Mouse (Mus musculus) lung, adult 2 months (tissue): ENCODE data around the gene Dapk3. TPM values are rescaled to one million over a fixed set of nuclear protein-coding genes. Genes with fewer than 3 reads are reported as not detected.

Experiments
- DNase-seq: peaks from one replicate; pipeline ENCODE4 v3.0.0; 2022
- H3K4me1 ChIP-seq: fragments of 200-500 bp; 2 replicates; pipeline ENCODE4 v1.6.1; 2011; ENCODE audit warnings: low read length; ENCODE audit not compliant: control insufficient read depth, insufficient read depth
- H3K4me3 ChIP-seq: fragments of 200-500 bp; replicated peaks from 2 replicates; pipeline ENCODE3; 2011; ENCODE audit warnings: low read depth, mild to moderate bottlenecking, control low read depth, low read length; ENCODE audit errors: extremely low read depth
- CTCF ChIP-seq: fragments of 200-500 bp; IDR thresholded peaks from 2 replicates; pipeline ENCODE4 v1.5.1; 2011; ENCODE audit warnings: mild to moderate bottlenecking, low read length, control low read depth; ENCODE audit not compliant: insufficient read depth
- POLR2A ChIP-seq: fragments of 200-500 bp; IDR thresholded peaks from 2 replicates; pipeline ENCODE4 v1.6.1; 2011; ENCODE audit warnings: low read depth, mild to moderate bottlenecking, control low read depth, low read length, borderline replicate concordance; ENCODE audit errors: extremely low read depth
- WGBS: fragments of 180-500 bp; shearing (Covaris S2); methylation state at CpG from one replicate; pipeline ENCODE4 v1.1.7; 2018; 5-methylcytosine and 5-hydroxymethylcytosine counted together
- polyA plus RNA-seq: library from polyadenylated mRNA; depleted of rRNA; stranded (reverse); fragments of >200 nt; gene quantifications from 2 replicates; pipeline ENCODE4 v1.2.3, GENCODE M21; 2012; rRNA removed

Dapk3 gene
- polyA plus RNA-seq, result 70.4 and 73.5 TPM in 2 replicates

DNA sequence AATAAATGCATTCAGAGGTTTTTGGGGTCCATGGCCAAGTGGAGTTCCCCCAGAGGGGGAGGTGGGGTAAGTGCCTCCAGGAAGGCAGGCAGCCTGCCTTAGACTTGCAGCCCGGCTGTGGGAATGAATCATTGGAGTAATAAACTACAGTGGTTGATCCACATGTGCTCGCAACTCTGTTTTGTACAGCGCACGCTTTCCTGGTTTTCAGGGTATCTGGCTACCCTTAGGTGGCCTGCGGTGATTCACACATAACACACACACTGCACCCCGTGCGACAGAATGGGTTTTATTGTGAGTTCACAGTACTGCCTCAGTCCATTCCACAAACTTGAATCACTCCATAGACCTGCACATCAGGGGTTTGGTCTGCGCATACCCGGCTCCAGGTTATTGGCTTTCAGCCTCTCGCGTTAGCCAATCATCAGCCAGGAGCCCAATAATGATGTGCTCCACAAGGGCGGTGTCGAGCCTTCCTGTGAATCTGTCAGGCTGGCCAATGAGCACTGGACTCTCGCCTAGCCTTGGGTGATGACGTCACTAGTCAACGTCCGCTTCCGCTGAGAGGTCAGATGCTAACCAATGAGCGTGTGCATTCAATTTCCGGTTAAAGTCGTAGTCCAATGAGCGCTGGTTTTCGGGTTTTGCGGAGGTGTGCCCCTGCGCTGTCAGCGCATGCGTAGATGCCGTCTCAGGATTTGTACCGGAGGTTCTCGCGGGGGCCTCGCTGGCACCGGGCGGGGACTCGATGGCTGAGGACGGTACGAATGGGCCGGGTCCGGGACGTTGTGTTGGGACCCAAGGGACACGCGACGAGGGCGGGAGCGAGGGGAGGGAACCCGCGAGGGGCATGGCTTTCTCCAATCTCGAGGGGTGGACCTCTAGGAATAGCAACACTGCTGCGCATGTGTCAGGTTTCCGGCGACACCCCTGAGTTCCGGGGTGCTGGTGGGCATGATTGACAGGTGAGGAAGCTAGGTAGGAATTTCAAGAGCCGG, at the start of gene Dapk3:
Gene Dapk3 (plus strand): TSS at position 670 of the 998 bp plus-strand sequence.
- 7% methylated on average over 53 of the region's 53 CpGs for whole genome bisulfite sequencing
- H3K4me1 ChIP-seq, result peaks cover 15% of the 10 kb centered on the region
- TF ChIP-seq CTCF, result no peak
- TF ChIP-seq POLR2A, result peak; percentile 70; the same call in 1 of the 2 replicates
- DNase-seq, result peak; percentile 93
- peak within 1 kb of the TSS; percentile 83 for H3K4me3 ChIP-seq

DNA sequence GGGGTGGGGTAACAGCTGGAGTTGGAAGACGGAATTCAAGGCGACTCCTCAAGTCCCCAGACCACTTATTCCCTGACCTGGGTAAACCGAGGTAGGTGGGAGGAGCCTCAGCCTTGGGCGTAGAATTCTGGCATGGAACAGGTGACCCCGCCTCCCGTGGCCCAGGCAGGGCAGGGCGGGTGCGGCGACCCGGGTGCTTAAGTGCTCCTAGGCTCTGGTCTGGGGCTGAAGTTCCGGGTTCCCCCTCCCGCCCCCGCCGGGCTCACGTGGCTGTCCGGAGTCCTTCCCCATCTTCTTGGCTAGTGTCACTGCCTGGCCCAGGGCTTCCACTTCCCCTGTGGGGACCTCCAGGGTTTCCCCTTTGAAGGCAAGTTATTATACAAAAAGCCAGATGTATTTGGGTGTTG, 48.6 kb upstream of the Dapk3 start:
- peak; percentile 79 for DNase-seq
- peak overlapping the region; percentile 0 for H3K4me3 ChIP-seq
- peaks cover 13% of the 10 kb centered on the region for H3K4me1 ChIP-seq
- TF ChIP-seq POLR2A, result peak; percentile 29; the same call in 1 of the 2 replicates
- no peak for TF ChIP-seq CTCF
- WGBS, result 6% methylated on average over 16 of the region's 16 CpGs

DNA sequence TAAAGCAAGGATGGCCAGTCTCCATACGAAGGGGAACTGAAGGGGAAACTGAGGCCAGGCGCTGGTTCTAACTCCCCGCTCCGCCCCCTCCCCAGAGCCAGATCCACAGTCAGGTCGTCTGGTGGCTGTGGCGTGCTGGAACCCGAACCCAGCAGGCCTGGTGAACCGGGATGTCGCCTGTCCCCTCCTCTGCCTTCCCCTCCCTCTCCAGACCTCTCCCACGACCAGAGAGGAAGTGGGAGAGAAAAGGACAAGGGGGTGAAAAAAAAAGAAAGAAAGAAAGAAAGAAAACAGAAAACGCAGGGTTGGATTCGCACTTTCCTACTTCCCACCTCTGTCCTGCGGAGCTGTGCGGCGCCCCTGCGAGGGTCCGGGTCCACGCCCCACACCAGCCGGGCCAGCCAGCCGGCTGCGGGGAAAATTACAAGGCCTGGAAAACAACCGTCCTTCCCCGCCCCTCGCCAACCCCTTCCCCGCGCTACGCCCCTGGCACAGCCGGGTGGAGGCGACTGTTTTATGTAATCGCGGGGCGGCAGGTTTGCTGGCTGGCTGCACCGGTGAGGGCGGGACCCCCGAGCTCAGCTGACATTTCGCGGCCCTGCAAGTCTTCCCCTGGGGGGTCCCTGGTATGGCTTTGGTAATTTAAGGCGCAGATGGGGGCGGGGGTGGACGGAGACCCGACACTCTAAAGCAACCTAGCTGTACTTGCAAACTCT, 47.7 kb upstream of the Dapk3 start, which contains the start of gene Zbtb7a:
Gene Zbtb7a (plus strand): TSS at position 255 of the 716 bp plus-strand sequence.
- peak; percentile 57 for DNase-seq
- WGBS, result 3% methylated on average over 41 of the region's 41 CpGs
- TF ChIP-seq CTCF, result no peak
- TF ChIP-seq POLR2A, result no peak

DNA sequence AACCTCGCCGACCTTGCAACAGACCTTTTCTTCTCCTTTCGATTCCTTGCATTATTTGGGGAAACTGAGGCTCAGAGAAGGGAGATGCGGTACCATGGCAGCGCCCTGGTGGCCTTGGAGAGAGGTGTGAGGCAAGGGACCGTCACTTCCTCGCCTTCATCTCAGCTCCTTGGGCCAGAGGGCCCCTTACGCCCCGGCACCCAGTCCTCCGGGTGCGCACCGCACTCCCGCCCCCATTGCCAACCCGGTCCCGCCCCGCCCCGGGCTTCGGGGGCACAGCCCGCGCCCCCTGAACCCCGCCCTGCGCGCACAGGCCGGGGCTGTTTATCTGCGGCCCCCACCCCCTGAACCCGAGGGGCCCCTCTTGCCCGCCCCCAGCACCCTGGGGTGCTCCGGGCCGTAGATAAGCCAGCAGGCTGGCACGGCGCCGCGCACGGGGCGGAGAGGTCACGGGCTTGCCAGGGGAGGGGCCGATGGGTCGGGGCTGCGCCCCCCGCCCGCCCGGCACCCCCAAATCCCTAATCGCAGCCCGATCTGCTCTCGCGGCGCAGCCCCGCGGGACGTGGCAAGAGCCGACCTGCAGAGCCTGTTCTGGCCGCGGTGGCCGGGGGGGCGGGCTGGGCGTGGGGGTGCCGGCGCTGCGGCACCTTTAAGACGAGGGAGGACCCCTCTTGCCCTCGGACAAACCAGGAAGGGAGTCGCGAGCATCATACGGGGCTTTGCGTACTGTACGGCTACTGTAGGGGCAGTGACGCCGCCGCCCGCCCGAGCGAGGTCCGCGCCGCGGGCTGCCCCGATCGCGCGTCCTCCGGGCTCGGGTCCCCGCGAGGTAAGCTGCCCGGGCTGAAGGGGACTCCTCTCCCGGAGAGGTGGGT, 46.7 kb upstream of the Dapk3 start:
- Histone ChIP-seq H3K4me3 (peak overlapping the region; percentile 74), H3K4me1 (peaks cover 26% of the 10 kb centered on the region)
- WGBS, result 2% methylated on average over 78 of the region's 86 CpGs
- peak; percentile 73 for DNase-seq
- peak; percentile 59; the same call in 1 of the 2 replicates for TF ChIP-seq POLR2A
- TF ChIP-seq CTCF, result no peak

More for the DNA sequence above, 47.7 kb upstream of the Dapk3 start, which contains the start of gene Zbtb7a:
- Histone ChIP-seq H3K4me1 (peaks cover 19% of the 10 kb centered on the region), H3K4me3 (peak within 1 kb of the TSS; percentile 74)

DNA sequence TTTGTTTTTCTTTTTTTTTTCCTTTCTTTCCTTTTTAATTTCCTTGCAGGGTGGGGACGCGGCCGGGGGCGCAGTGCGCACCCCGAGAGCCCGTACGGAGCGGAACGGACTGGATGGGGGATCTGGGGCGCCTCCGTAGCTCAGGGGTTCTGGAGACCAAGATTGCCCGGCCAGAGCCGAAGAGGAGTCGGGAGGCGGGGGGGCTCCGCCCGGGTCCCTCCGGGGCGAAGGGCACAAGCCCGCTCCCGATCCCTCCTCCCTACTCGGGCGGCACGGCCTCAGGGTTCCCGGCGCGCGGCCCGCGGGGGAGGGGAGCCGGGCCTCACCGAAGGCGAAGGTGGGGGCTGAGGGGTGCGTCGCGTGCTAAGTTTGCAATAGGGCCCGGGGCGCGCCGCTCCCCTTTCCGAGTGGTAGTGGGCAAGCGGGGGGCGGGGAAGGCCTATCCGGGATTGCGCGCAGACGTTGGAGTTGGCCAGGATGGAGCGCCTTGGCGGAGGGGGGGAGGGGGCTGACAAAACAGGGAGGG, 46.0 kb upstream of the Dapk3 start:
- Histone ChIP-seq H3K4me3 (peak overlapping the region; percentile 74), H3K4me1 (peaks cover 31% of the 10 kb centered on the region)
- TF ChIP-seq CTCF (no peak), POLR2A (no peak)
- DNase-seq, result peak; percentile 80
- under 1% methylated on average over 46 of the region's 50 CpGs for WGBS

DNA sequence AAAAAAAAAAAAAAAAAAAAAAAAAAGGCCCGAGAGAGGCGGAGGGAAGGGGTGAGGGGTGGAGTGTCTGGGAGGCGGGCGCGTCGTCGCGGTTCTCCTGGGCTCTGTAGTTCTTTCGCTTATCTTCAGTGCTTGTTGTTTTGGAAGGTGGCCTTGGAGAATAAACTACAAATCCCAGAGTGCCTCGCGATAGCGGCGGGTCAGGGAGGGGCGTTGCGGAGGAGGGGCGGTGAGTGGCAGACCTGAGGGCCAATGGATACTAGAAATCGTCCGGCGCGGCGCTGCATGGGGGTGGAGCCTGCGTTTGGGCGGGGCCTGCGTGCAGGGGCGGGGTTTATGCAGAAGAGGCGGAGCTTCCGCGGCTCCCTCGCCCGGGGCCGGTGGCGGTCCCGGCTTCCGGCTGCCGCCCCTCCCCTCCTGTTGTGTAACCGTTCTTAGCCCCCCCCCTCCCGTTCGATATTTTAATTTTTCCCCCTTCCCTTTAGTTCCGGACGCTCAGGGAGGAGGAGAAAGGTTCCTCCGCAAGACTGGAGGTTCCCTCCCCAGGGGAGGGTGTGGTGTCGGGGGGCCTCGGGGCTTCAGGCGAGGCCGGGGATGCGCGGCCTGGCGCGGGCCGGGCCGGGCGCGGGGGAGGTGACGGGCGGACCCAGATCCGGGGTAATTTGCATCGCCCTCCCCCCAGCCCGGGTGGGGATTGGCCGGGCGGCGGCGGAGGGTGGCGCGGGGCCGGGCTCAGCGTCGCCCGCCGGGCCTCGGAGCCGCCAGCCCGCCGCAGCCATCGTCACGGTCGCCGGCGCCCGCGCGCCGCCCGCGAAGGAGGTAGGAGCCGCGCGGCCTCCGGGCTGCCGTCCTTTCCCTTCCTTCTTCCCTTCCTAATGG, 45.3 kb upstream of the Dapk3 start:
- WGBS, result under 1% methylated on average over 82 of the region's 89 CpGs
- H3K4me3 ChIP-seq, result peak overlapping the region; percentile 95
- H3K4me1 ChIP-seq, result peaks cover 33% of the 10 kb centered on the region
- TF ChIP-seq CTCF (no peak), POLR2A (no peak)
- peak; percentile 100 for DNase-seq

DNA sequence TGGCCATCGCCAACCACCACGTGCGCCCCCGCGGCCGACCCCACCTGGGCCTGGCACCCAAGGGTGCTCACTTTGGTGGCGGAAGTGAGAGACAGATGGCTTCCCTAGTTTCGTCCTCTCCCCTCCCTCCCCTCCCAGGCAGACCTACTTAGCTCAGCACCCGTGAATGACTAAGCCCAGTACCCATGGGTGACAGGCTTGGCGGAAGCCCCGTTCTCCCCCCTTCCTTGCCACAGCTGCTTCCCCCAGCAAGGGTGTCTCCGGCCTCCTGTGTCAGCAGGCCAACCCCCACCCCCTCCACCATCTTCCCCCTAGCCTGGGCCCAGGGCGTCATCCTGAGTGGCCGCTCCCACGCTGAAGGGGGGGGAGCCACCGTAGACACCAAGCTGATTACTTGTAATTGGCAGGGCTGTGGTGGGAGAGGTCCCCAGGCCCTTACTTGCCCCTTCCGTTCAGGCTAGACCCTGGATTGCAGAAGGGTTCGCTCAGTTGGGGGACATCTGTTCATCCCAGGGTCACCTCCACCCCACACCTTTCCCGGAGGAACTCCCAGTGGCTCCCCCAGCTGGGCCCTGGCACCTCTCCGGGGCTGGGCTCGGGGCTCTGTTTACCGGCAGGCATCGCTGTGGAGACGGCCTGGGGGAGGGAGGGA, 44.5 kb upstream of the Dapk3 start:
- peak overlapping the region; percentile 95 for H3K4me3 ChIP-seq
- H3K4me1 ChIP-seq, result peaks cover 36% of the 10 kb centered on the region
- no peak for DNase-seq
- TF ChIP-seq CTCF (no peak), POLR2A (peak; percentile 31; the same call in 1 of the 2 replicates)
- 2% methylated on average over 24 of the region's 24 CpGs for WGBS
